Mouse (Mus musculus): ENCODE results near the gene Arhgap27. TPM values are rescaled to one million over a fixed set of nuclear protein-coding genes. Genes with fewer than 3 reads are reported as not detected.

Arhgap27 gene
- polyA plus RNA-seq, 1 experiment: 21.1 TPM

DNA sequence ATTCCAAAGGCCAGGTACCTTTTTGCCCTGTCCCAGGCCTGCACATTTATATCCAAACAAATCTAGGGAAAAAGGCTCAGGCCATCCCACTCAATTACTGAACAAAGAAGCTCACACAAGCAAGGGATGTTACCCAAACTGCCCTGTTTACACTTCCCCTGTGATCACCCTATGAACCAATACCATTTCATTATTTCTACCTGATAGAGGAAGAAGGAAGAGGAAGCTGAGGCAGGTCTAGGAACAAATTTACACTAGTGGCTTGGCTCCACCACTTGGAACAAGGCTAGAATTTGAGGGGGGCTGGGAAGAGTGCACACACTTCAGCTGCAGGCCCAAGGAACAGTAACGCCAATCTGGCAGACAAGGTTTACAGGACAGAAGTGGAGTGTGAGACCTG is 42.3 kb upstream of the Arhgap27 start:
- no peak for DNase-seq
- Histone ChIP-seq H3K27ac (ENCODE audit: insufficient read depth, low read length) (no peak overlapping the region), H3K4me3 (replicated peaks; ENCODE audit: insufficient read depth, low read depth, low read length) (no peak overlapping the region), H3K4me1 (ENCODE audit: control insufficient read depth, insufficient read depth, low read length) (peaks cover 4% of the 10 kb centered on the region), H3K27me3 (ENCODE audit: control insufficient read depth, insufficient read depth, low read length) (no peaks in the 10 kb centered on the region)
- WGBS: 57% methylated on average over 1 of the region's 1 CpGs
- TF ChIP-seq CTCF (IDR thresholded peaks at IDR 0.05; ENCODE audit: borderline replicate concordance, insufficient read depth, low read depth, low read length) (no peak), POLR2A (IDR thresholded peaks at IDR 0.05; ENCODE audit: borderline replicate concordance, insufficient read depth, low read length) (no peak)

DNA sequence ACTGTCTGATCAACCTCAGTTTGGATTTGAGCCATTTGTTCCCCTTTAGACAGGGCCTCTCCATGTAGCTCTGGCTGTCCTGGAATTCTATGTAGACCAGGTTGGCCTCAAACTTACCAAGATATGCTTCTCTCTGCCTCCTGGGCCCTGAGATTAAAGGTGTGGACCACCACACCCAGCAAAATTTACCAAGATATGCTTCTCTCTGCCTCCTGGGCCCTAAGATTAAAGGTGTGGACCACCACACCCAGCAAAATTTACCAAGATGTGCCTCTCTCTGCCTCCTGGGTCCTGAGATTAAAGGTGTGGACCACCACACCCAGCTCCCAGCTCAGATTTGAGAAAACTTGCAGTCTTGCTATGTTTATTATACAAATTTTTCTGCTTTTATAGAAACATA is 41.1 kb upstream of the Arhgap27 start:
- Histone ChIP-seq H3K27me3 (ENCODE audit: control insufficient read depth, insufficient read depth, low read length) (no peaks in the 10 kb centered on the region), H3K4me3 (replicated peaks; ENCODE audit: insufficient read depth, low read depth, low read length) (no peak overlapping the region), H3K4me1 (ENCODE audit: control insufficient read depth, insufficient read depth, low read length) (peaks cover 2% of the 10 kb centered on the region), H3K27ac (ENCODE audit: insufficient read depth, low read length) (no peak overlapping the region)
- TF ChIP-seq CTCF (IDR thresholded peaks at IDR 0.05; ENCODE audit: borderline replicate concordance, insufficient read depth, low read depth, low read length): no peak
- TF ChIP-seq POLR2A (IDR thresholded peaks at IDR 0.05; ENCODE audit: borderline replicate concordance, insufficient read depth, low read length): no peak
- DNase-seq: no peak

GRCm38 (mm10) chr11:103403776-103404175 is 40.3 kb upstream of the Arhgap27 start:
- H3K27me3 ChIP-seq (ENCODE audit: control insufficient read depth, insufficient read depth, low read length): no peaks in the 10 kb centered on the region
- H3K4me3 ChIP-seq (replicated peaks; ENCODE audit: insufficient read depth, low read depth, low read length): no peak overlapping the region
- no peak for DNase-seq
- TF ChIP-seq POLR2A (IDR thresholded peaks at IDR 0.05; ENCODE audit: borderline replicate concordance, insufficient read depth, low read length) (no peak), CTCF (IDR thresholded peaks at IDR 0.05; ENCODE audit: borderline replicate concordance, insufficient read depth, low read depth, low read length) (no peak)
- H3K4me1 ChIP-seq (ENCODE audit: control insufficient read depth, insufficient read depth, low read length): peaks cover 2% of the 10 kb centered on the region
- H3K27ac ChIP-seq (ENCODE audit: insufficient read depth, low read length): no peak overlapping the region
- WGBS: 66% methylated on average over 4 of the region's 4 CpGs

DNA sequence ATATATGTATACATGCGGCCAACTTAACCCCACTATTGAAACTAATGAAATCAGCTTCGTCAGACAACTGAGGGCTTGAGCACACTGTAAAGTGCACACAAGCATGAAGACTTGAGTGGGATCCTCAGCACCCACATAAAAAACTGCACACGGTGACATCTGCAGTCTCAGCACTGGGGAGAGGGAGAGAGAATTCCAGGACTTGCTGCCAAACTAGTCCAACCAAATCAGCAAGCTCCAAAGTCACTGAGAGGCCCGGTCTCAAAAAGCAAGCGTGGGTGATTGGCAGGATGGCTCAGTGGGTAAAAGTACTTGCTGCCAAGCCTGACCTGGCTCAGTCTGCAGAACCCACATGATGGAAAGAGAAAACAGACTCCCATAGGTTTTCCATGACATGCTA is 39.2 kb upstream of the Arhgap27 start:
- WGBS: 40% methylated on average over 5 of the region's 5 CpGs
- DNase-seq: peak in 1 of 2 experiments; percentile 14

GRCm38 (mm10) chr11:103402198-103402597 is 38.7 kb upstream of the Arhgap27 start:
- Histone ChIP-seq H3K27ac (ENCODE audit: insufficient read depth, low read length) (no peak overlapping the region), H3K4me3 (replicated peaks; ENCODE audit: insufficient read depth, low read depth, low read length) (no peak overlapping the region), H3K27me3 (ENCODE audit: control insufficient read depth, insufficient read depth, low read length) (no peaks in the 10 kb centered on the region), H3K4me1 (ENCODE audit: control insufficient read depth, insufficient read depth, low read length) (peaks cover 2% of the 10 kb centered on the region)
- TF ChIP-seq POLR2A (IDR thresholded peaks at IDR 0.05; ENCODE audit: borderline replicate concordance, insufficient read depth, low read length) (no peak), CTCF (IDR thresholded peaks at IDR 0.05; ENCODE audit: borderline replicate concordance, insufficient read depth, low read depth, low read length) (peak; percentile 72)
- peak; percentile 48 to 55 for DNase-seq
- 72% methylated on average over 2 of the region's 2 CpGs for WGBS

More for the DNA sequence above, 39.2 kb upstream of the Arhgap27 start:
- Histone ChIP-seq H3K27me3 (ENCODE audit: control insufficient read depth, insufficient read depth, low read length) (no peaks in the 10 kb centered on the region), H3K27ac (ENCODE audit: insufficient read depth, low read length) (no peak overlapping the region), H3K4me3 (replicated peaks; ENCODE audit: insufficient read depth, low read depth, low read length) (no peak overlapping the region), H3K4me1 (ENCODE audit: control insufficient read depth, insufficient read depth, low read length) (peaks cover 2% of the 10 kb centered on the region)
- TF ChIP-seq POLR2A (IDR thresholded peaks at IDR 0.05; ENCODE audit: borderline replicate concordance, insufficient read depth, low read length) (no peak), CTCF (IDR thresholded peaks at IDR 0.05; ENCODE audit: borderline replicate concordance, insufficient read depth, low read depth, low read length) (no peak)

DNA sequence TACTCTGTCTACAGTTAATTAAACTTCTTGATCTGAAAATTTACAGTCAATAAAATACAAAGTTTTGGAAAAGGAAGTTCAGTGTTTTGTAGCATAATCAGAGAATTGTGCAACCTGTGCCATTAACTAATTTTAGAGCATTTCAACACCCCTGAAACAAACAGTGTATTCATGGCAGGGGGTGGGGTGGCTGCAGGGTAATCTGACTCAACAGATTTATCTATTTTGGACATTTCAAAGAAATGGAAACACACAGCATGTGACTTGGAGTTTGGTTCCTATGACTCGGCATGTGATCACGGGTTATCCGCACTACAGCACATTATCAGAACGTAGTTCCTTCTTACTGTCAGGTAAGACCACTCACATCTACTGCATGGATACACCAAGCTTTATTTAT is 36.5 kb upstream of the Arhgap27 start:
- peaks cover 2% of the 10 kb centered on the region; the same call in 1 of the 2 replicates for H3K4me1 ChIP-seq (ENCODE audit: control insufficient read depth, insufficient read depth, low read length)
- no peak for DNase-seq
- no peaks in the 10 kb centered on the region for H3K27me3 ChIP-seq (ENCODE audit: control insufficient read depth, insufficient read depth, low read length)
- 48% methylated on average over 4 of the region's 4 CpGs for WGBS
- TF ChIP-seq CTCF (IDR thresholded peaks at IDR 0.05; ENCODE audit: borderline replicate concordance, insufficient read depth, low read depth, low read length): no peak
- TF ChIP-seq POLR2A (IDR thresholded peaks at IDR 0.05; ENCODE audit: borderline replicate concordance, insufficient read depth, low read length): no peak
- H3K4me3 ChIP-seq (replicated peaks; ENCODE audit: insufficient read depth, low read depth, low read length): no peak overlapping the region
- no peak overlapping the region for H3K27ac ChIP-seq (ENCODE audit: insufficient read depth, low read length)

- H3K4me3 ChIP-seq (replicated peaks; ENCODE audit: insufficient read depth, low read depth, low read length): no peak overlapping the region
- no peak for TF ChIP-seq CTCF (IDR thresholded peaks at IDR 0.05; ENCODE audit: borderline replicate concordance, insufficient read depth, low read depth, low read length)
- peaks cover 2% of the 10 kb centered on the region; the same call in 1 of the 2 replicates for H3K4me1 ChIP-seq (ENCODE audit: control insufficient read depth, insufficient read depth, low read length)
- H3K27ac ChIP-seq (ENCODE audit: insufficient read depth, low read length): no peak overlapping the region
- no peaks in the 10 kb centered on the region for H3K27me3 ChIP-seq (ENCODE audit: control insufficient read depth, insufficient read depth, low read length)
- no peak for DNase-seq
- 89% methylated on average over 3 of the region's 3 CpGs for WGBS
These were observed 35.6 kb upstream of the Arhgap27 start for GRCm38 (mm10) chr11:103399050-103399449.

DNA sequence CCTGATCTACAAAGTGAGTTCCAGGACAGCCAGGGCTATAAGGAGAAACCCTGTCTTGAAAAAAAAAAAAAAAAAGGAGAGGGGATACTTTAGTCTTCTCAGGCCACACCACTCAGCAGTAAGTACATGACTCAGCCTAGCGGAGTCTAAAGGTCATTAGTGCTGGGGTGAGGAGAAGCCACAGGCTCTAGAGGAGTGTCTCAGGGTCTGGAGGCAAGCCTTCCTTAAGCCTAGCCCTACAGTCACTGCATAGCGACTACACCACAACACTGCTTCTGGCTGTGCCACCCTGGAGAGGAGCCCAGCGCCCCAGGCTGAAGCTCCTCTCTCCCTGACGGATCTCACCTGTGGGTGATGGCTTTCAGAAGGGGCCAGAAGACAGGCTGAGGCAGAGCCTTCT is 33.2 kb upstream of the Arhgap27 start:
- H3K27ac ChIP-seq (ENCODE audit: insufficient read depth, low read length): no peak overlapping the region
- 87% methylated on average over 4 of the region's 4 CpGs for WGBS
- TF ChIP-seq POLR2A (IDR thresholded peaks at IDR 0.05; ENCODE audit: borderline replicate concordance, insufficient read depth, low read length): no peak
- no peak for TF ChIP-seq CTCF (IDR thresholded peaks at IDR 0.05; ENCODE audit: borderline replicate concordance, insufficient read depth, low read depth, low read length)
- H3K4me1 ChIP-seq (ENCODE audit: control insufficient read depth, insufficient read depth, low read length): no peaks in the 10 kb centered on the region; the same call in 1 of the 2 replicates
- H3K27me3 ChIP-seq (ENCODE audit: control insufficient read depth, insufficient read depth, low read length): no peaks in the 10 kb centered on the region
- no peak overlapping the region for H3K4me3 ChIP-seq (replicated peaks; ENCODE audit: insufficient read depth, low read depth, low read length)
- no peak for DNase-seq

Measured in cerebellum, adult 2 months (tissue).